Mouse (Mus musculus): ENCODE measurements around the gene Frmd8. TPM values are rescaled to one million over a fixed set of nuclear protein-coding genes. Genes with fewer than 3 reads are reported as not detected.

The Frmd8 gene
- polyA plus RNA-seq (2015; fragmentation: Nextera tagmentation; extraction: Ambion mirVana): 21.7 and 24.0 TPM in 2 replicates

DNA sequence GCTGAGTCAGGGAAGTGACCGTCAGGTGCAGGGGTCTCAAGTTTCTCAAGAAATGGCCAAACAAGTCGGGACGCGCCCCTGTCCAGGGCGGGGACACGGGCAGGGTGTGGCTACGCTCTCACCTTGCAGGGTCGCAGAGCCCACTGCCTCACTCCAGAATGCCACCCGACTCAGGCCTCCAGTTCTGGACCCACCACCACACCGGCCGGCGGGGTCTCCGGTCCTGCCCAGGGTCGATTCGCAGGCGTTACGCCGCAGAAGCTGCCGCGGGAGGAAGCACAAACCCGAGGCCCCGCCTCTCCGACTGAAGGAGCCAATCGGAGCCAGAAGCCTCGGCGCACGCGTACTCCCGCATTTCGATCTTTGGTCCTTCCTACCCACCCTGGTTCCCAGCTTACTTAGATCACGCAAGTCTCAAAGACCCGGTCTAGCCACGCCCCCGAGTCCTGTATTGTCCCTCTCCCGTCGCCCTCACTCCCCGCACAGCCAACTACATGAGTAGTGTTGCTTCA is at the start of gene Frmd8:
TSS of gene Frmd8 (minus strand) at position 306 of the 512 bp plus-strand sequence.
- under 1% methylated on average over 37 of the region's 37 CpGs for WGBS
- Histone ChIP-seq H3K4me3 (ENCODE audit: low read depth, low read length) (peak within 1 kb of the TSS; percentile 70), H3K27ac (ENCODE audit: low read depth, low read length) (peak within 1 kb of the TSS; percentile 17; the same call in 1 of the 2 replicates), H3K27me3 (replicated peaks; ENCODE audit: control insufficient read depth, insufficient read depth, low read length) (no peaks in the 10 kb centered on the region), H3K36me3 (ENCODE audit: control insufficient read depth, insufficient read depth) (peaks cover 9% of the 10 kb centered on the region; the same call in 1 of the 2 replicates), H3K4me2 (replicated peaks; ENCODE audit: low read depth) (peak within 1 kb of the TSS; percentile 96), H3K9me3 (ENCODE audit: control insufficient read depth) (no peaks in the 10 kb centered on the region), H3K9ac (ENCODE audit: low read depth, low read length) (peak within 1 kb of the TSS; percentile 75), H3K4me1 (replicated peaks; ENCODE audit: control insufficient read depth, insufficient read depth, low read length) (0 out of 2 replicates have a peak, but pooled peaks cover 2% of the 10 kb centered on the region)
- TF ChIP-seq CTCF (IDR thresholded peaks at IDR 0.05; ENCODE audit: low read depth): no peak
- peak; percentile 67 for ATAC-seq

DNA sequence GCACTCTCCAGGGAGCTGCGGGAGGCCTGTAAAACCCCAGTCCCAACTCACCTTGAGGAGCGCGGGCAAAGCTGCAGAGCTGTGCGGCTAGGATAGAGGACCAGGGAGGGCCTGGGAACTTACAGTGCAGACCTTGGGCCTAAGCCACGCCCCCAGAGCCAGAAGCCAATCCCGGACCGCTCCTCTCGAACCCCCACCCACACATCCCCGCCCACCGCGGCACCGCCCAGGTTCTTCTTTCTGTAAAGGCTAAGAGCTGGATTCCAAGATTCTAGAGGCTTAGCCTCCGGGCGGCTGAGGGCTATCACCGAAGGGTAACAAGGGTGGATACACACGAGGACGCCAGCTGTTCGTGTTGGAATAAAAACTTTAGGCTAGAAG is 49.6 kb upstream of the Frmd8 start, which contains the start of gene Cdc42ep2:
TSS of gene Cdc42ep2 (minus strand) at position 104 of the 381 bp plus-strand sequence.
- peak; percentile 90 for ATAC-seq
- TF ChIP-seq CTCF (IDR thresholded peaks at IDR 0.05; ENCODE audit: low read depth): no peak
- H3K9me3 ChIP-seq (ENCODE audit: control insufficient read depth): no peaks in the 10 kb centered on the region
- peak within 1 kb of the TSS; percentile 92 for H3K4me2 ChIP-seq (replicated peaks; ENCODE audit: low read depth)
- H3K4me1 ChIP-seq (replicated peaks; ENCODE audit: control insufficient read depth, insufficient read depth, low read length): no peaks in the 10 kb centered on the region; the same call in 1 of the 2 replicates
- H3K4me3 ChIP-seq (ENCODE audit: low read depth, low read length): peak within 1 kb of the TSS; percentile 67
- H3K36me3 ChIP-seq (ENCODE audit: control insufficient read depth, insufficient read depth): 0 out of 2 replicates have a peak, but pooled peaks cover 9% of the 10 kb centered on the region
- H3K9ac ChIP-seq (ENCODE audit: low read depth, low read length): peak within 1 kb of the TSS; percentile 55
- peak within 1 kb of the TSS; percentile 82 for H3K27ac ChIP-seq (ENCODE audit: low read depth, low read length)
- WGBS: under 1% methylated on average over 18 of the region's 18 CpGs
- no peaks in the 10 kb centered on the region for H3K27me3 ChIP-seq (replicated peaks; ENCODE audit: control insufficient read depth, insufficient read depth, low read length)

GRCm38 (mm10) chr19:5923990-5924712 is 49.1 kb upstream of the Frmd8 start:
- Histone ChIP-seq H3K27me3 (replicated peaks; ENCODE audit: control insufficient read depth, insufficient read depth, low read length) (no peaks in the 10 kb centered on the region), H3K9ac (ENCODE audit: low read depth, low read length) (peak overlapping the region; percentile 55), H3K4me3 (ENCODE audit: low read depth, low read length) (peak overlapping the region; percentile 67), H3K36me3 (ENCODE audit: control insufficient read depth, insufficient read depth) (peaks cover 11% of the 10 kb centered on the region; the same call in 1 of the 2 replicates), H3K27ac (ENCODE audit: low read depth, low read length) (peak overlapping the region; percentile 82), H3K4me2 (replicated peaks; ENCODE audit: low read depth) (peak overlapping the region; percentile 92), H3K9me3 (ENCODE audit: control insufficient read depth) (no peaks in the 10 kb centered on the region), H3K4me1 (replicated peaks; ENCODE audit: control insufficient read depth, insufficient read depth, low read length) (no peaks in the 10 kb centered on the region; the same call in 1 of the 2 replicates)
- TF ChIP-seq CTCF (IDR thresholded peaks at IDR 0.05; ENCODE audit: low read depth): peak; percentile 89
- 0% methylated on average over 38 of the region's 38 CpGs for WGBS
- ATAC-seq: peak; percentile 57

- Histone ChIP-seq H3K4me3 (ENCODE audit: low read depth, low read length) (no peak overlapping the region), H3K36me3 (ENCODE audit: control insufficient read depth, insufficient read depth) (peaks cover 22% of the 10 kb centered on the region), H3K9ac (ENCODE audit: low read depth, low read length) (no peak overlapping the region), H3K4me1 (replicated peaks; ENCODE audit: control insufficient read depth, insufficient read depth, low read length) (no peaks in the 10 kb centered on the region; the same call in 1 of the 2 replicates), H3K4me2 (replicated peaks; ENCODE audit: low read depth) (no peak overlapping the region), H3K27me3 (replicated peaks; ENCODE audit: control insufficient read depth, insufficient read depth, low read length) (no peaks in the 10 kb centered on the region), H3K9me3 (ENCODE audit: control insufficient read depth) (no peaks in the 10 kb centered on the region), H3K27ac (ENCODE audit: low read depth, low read length) (no peak overlapping the region)
- WGBS: 91% methylated on average over 3 of the region's 3 CpGs
- no peak for TF ChIP-seq CTCF (IDR thresholded peaks at IDR 0.05; ENCODE audit: low read depth)
- ATAC-seq: no peak
Observed at GRCm38 (mm10) chr19:5922963-5923362, 47.9 kb upstream of the Frmd8 start.

DNA sequence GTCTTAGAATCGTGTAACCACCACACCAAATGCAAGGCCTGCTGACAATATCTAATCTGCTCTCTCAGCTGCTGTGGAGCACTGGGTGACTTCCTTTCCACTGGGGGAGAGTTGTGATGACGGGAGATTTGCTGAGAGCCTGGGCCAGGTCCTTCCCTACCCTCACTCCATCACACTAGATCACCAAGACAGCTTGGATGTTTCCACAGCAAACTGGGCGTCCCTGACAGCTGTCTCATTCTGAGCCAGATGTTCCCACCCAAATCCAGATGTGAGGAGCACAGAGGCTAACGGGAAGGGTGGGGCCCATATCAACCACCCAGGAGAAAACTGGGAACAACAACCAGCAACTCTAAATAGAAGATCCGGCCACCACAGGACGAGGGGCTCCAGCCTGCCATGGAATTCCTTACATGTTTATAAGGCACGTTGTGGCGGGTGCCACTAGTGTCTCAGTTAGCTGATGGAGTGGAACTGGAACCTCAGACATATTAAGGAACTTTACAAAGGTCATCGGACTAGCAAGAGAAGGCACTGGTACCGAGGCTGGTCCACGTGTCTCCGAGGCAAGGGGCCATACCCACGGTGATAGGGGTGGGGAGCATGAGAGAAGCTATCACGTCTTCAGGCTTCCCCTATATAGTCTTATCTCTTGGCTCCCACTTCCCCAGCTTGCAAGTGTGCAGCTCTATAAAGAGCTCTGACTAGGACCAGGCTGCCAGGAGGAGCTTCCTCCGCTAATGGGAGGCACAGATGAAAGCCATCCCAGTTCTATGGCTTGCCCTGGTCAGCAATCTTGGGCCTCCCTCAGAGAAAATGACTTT is 47.3 kb upstream of the Frmd8 start:
- H3K27ac ChIP-seq (ENCODE audit: low read depth, low read length): no peak overlapping the region; the same call in 1 of the 2 replicates

More for the DNA sequence above, 47.3 kb upstream of the Frmd8 start:
- 65% methylated on average over 15 of the region's 15 CpGs for WGBS
- H3K27me3 ChIP-seq (replicated peaks; ENCODE audit: control insufficient read depth, insufficient read depth, low read length): no peaks in the 10 kb centered on the region
- H3K9ac ChIP-seq (ENCODE audit: low read depth, low read length): no peak overlapping the region
- peak overlapping the region; percentile 40 for H3K4me2 ChIP-seq (replicated peaks; ENCODE audit: low read depth)
- H3K4me3 ChIP-seq (ENCODE audit: low read depth, low read length): no peak overlapping the region
- ATAC-seq: no peak
- peaks cover 29% of the 10 kb centered on the region for H3K36me3 ChIP-seq (ENCODE audit: control insufficient read depth, insufficient read depth)
- no peaks in the 10 kb centered on the region; the same call in 1 of the 2 replicates for H3K4me1 ChIP-seq (replicated peaks; ENCODE audit: control insufficient read depth, insufficient read depth, low read length)
- no peaks in the 10 kb centered on the region for H3K9me3 ChIP-seq (ENCODE audit: control insufficient read depth)
- no peak for TF ChIP-seq CTCF (IDR thresholded peaks at IDR 0.05; ENCODE audit: low read depth)
